ENCODE assay signal across 8 mouse cellular contexts in genomic region chr17:83631783-83632652, GRCm38 (mm10). TPM values are rescaled to one million over a fixed set of nuclear protein-coding genes. Genes with fewer than 3 reads are reported as not detected.
DNase-seq lines count a peak whose midpoint lies in the region; ATAC-seq and TF ChIP-seq lines count a peak whose summit lies in the region.

TSS of gene Kcng3 (minus strand) at chr17:83631895.

- no peak within 1 kb of the TSS for H3K27ac ChIP-seq in spleen, adult 2 months (ENCODE audit: insufficient read depth, low read length)
- no peak within 1 kb of the TSS for H3K27ac ChIP-seq in heart, embryonic 14.5 days (replicated peaks in 1 of 2; ENCODE audit: control insufficient read depth in 1 of 2, insufficient read depth in 1 of 2, low read depth in 2 of 2, low read length in 2 of 2)
- H3K27ac ChIP-seq in lung, embryonic 16.5 days (ENCODE audit: low read length): no peak within 1 kb of the TSS

- H3K27me3 ChIP-seq in spleen, adult 2 months (ENCODE audit: control insufficient read depth, insufficient read depth, low read length): peaks cover 21% of the 10 kb centered on the region
- H3K27me3 ChIP-seq in heart, embryonic 14.5 days (ENCODE audit: control insufficient read depth, insufficient read depth, low read length): peaks cover 63% of the 10 kb centered on the region
- peaks cover 64% of the 10 kb centered on the region for H3K27me3 ChIP-seq in lung, embryonic 16.5 days (ENCODE audit: control insufficient read depth, insufficient read depth, low read depth, low read length)

- H3K9me3 ChIP-seq in heart, embryonic 14.5 days (ENCODE audit: control insufficient read depth, low read length): no peaks in the 10 kb centered on the region
- no peaks in the 10 kb centered on the region for H3K9me3 ChIP-seq in lung, embryonic 16.5 days (ENCODE audit: control insufficient read depth, low read length)

- TF ChIP-seq POLR2A in spleen, adult 2 months (IDR thresholded peaks at IDR 0.05; ENCODE audit: low read depth, low read length): no peak

- no peaks in the 10 kb centered on the region for H3K36me3 ChIP-seq in spleen, adult 2 months (ENCODE audit: control insufficient read depth, insufficient read depth, low read length)
- no peaks in the 10 kb centered on the region for H3K36me3 ChIP-seq in heart, embryonic 14.5 days (ENCODE audit: control insufficient read depth, insufficient read depth, low read length)
- no peaks in the 10 kb centered on the region for H3K36me3 ChIP-seq in lung, embryonic 16.5 days (ENCODE audit: control insufficient read depth, insufficient read depth, low read length)

- ATAC-seq in heart, embryonic 14.5 days (ENCODE audit: insufficient number of reproducible peaks, insufficient read depth, low FRiP score, low read depth): peak; percentile 44; the same call in 1 of the 2 replicates
- ATAC-seq in lung, embryonic 16.5 days (ENCODE audit: low read depth): peak; percentile 69

- no peak for TF ChIP-seq CTCF in spleen, adult 2 months (IDR thresholded peaks at IDR 0.05; ENCODE audit: extremely low read depth, insufficient read depth, insufficient read length, insufficient replicate concordance)

- peak within 1 kb of the TSS; percentile 91 for H3K4me2 ChIP-seq in heart, embryonic 14.5 days (ENCODE audit: low read length)
- peak within 1 kb of the TSS; percentile 98 for H3K4me2 ChIP-seq in lung, embryonic 16.5 days (ENCODE audit: low read depth, low read length)

- peak in 1 of 2 experiments; percentile 5 for DNase-seq in spleen, adult 2 months (ENCODE audit: low read depth in 1 of 2, low spot score in 2 of 2)
- DNase-seq in spleen, adult 12 weeks (ENCODE audit: low spot score): no peak
- peak; percentile 38 for DNase-seq in embryo, embryonic 10 days (ENCODE audit: low spot score)
- DNase-seq in kidney, postnatal 25 days: peak; percentile 13 to 46
- DNase-seq in ovary, postnatal 14 days (ENCODE audit: low spot score): peak; percentile 44
- DNase-seq in urinary bladder, postnatal 36 days (ENCODE audit: low spot score in 2 of 2): peak; percentile 16 to 17

- peaks cover 14% of the 10 kb centered on the region for H3K4me1 ChIP-seq in spleen, adult 2 months (ENCODE audit: control insufficient read depth, insufficient read depth, insufficient read length)
- H3K4me1 ChIP-seq in heart, embryonic 14.5 days (ENCODE audit: control insufficient read depth in 2 of 2, insufficient read depth in 2 of 2, low read length in 2 of 2): peaks cover 0 to 24% of the 10 kb centered on the region in 2 experiments; a peak in 3 of 4 replicates
- peaks cover 18% of the 10 kb centered on the region for H3K4me1 ChIP-seq in lung, embryonic 16.5 days (replicated peaks; ENCODE audit: control insufficient read depth, insufficient read depth, low read length)

- under 1% methylated on average over 73 of the region's 86 CpGs for whole genome bisulfite sequencing in spleen, adult 2 months
- under 1% methylated on average over 58 of the region's 86 CpGs for WGBS in heart, embryonic 14.5 days
- 1% methylated on average over 40 of the region's 86 CpGs for WGBS in lung, embryonic 16.5 days

- peak within 1 kb of the TSS; percentile 51 for H3K9ac ChIP-seq in heart, embryonic 14.5 days (ENCODE audit: low read length)
- peak within 1 kb of the TSS; percentile 52 for H3K9ac ChIP-seq in lung, embryonic 16.5 days (ENCODE audit: low read length)

- H3K4me3 ChIP-seq in spleen, adult 2 months (ENCODE audit: extremely low read depth, insufficient read depth, insufficient read length): peak within 1 kb of the TSS; percentile 60
- peak within 1 kb of the TSS; percentile 49 to 60 for H3K4me3 ChIP-seq in heart, embryonic 14.5 days (ENCODE audit: control insufficient read depth in 1 of 2, insufficient read depth in 1 of 2, low read depth in 1 of 2, low read length in 2 of 2)
- peak within 1 kb of the TSS; percentile 60 for H3K4me3 ChIP-seq in lung, embryonic 16.5 days (ENCODE audit: low read length)

RNA-seq across cellular contexts. Expression of gene Kcng3, which starts in this region (rescaled TPM):
- polyA plus RNA-seq in spleen, adult 2 months (2012; rRNA removed): 0.51 and 0.79 TPM in 2 replicates
- polyA plus RNA-seq in heart, embryonic 14.5 days (2014; fragmentation: Nextera tagmentation; extraction: Ambion mirVana): not detected in 2 replicates
- polyA plus RNA-seq in lung, embryonic 16.5 days (2015; fragmentation: Nextera tagmentation; extraction: Ambion mirVana): not detected in 2 replicates

Comparison
In these comparisons a context has a peak if more than half of its experiments do, and no peak if none do; other contexts are left out.
1. Peak in ATAC-seq, H3K4me3 ChIP-seq, H3K9ac ChIP-seq and H3K4me2 ChIP-seq in heart, embryonic 14.5 days; RNA of the gene not detected or under 1 TPM.
2. Peak in ATAC-seq, H3K4me3 ChIP-seq, H3K9ac ChIP-seq and H3K4me2 ChIP-seq in lung, embryonic 16.5 days; RNA of the gene not detected or under 1 TPM.